Mouse (Mus musculus) central nervous system, embryonic 14 days (tissue): ENCODE data around the gene Camsap1. TPM values are rescaled to one million over a fixed set of nuclear protein-coding genes. Genes with fewer than 3 reads are reported as not detected.

Source experiments
- polyA plus RNA-seq: library from polyadenylated mRNA; depleted of rRNA; stranded (reverse); fragments of >200 nt; gene quantifications from 2 replicates; pipeline ENCODE4 v1.2.3, GENCODE M21; 2012; rRNA removed

Camsap1 gene
- polyA plus RNA-seq = 47.5 and 49.6 TPM in 2 replicates

DNA sequence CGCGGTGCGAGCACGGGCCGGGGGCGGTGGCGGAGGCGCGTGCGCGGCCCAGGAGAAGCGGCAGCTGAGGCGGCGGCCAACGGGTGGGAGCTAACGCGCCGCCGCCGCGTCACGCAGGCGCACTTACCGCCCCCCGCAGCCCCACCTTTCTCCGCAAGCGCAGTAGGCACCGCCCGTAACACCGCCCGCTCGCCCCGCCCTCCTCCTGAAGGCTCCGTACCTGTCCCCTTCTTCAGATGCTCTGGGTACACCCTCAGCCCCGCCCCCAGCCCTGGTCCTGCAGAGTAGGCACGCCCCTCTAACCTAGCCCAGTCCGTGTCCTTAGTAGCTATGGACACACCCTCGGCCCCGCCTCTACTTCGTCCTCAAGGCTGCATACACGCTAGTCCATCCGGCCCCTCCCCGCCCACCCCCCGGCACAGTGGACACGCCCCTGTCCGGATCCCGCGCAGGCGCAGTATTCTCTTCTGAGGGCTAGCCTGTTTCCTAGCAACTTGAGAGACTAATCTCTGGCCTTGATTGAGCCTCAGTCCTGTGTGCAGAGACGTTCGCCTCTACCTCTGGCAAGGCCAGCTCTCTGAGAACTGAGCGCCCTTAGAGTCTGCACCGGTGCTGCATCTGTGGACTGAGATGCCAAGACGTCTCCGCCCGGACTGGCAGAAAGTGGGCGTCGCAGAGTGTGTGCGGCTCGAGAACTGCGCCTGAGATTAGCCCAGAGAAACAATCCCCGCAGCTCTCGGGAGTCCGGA is at the start of gene Camsap1:
TSS of gene Camsap1 (minus strand) at position 124 of the 749 bp plus-strand sequence.

DNA sequence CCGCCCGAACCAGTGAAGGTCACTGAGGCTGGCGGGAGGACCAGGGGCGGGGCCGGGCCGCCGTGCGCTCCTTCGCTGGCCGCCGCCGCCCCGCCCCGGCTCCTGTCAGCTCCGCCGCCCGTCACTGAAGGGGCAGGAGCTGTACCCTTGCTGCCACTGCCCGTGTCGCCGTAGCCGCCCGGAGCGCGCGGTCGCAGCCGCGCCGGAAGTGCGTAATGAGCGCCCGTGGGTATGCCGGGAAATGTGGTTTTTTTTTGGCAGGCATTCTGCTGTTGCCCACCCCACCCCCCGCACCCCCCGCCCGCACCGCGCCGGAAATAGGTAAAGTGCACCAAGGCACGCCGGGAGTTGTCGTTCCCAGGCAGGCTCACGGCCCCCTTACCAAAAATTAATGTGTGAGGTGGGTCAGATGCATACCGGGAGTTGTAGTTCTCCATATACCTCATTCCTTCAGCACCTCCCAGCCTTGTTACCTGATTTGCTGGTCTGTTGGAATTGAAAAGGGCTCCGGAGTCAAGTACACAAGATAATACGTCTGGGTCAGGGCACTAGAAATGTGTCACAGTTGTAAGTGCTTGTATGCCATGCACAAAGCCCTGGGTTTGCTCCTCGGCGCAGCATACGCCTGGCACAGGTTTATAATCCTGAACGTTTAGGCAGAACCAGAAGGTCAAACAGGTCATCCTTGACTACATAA is 38.6 kb upstream of the Camsap1 start, which contains the start of gene Ubac1:
TSS of gene Ubac1 (minus strand) at position 187 of the 697 bp plus-strand sequence.

Other genes with a start within 250 kb of the Camsap1 start
- gene Obp2b, start 246.3 kb downstream of the Camsap1 start, polyA plus RNA-seq = not detected in 2 replicates
- not detected in 2 replicates for gene Lcn3, start 217.7 kb downstream of the Camsap1 start, polyA plus RNA-seq
- not detected in 2 replicates for gene Lcn11, start 206.3 kb downstream of the Camsap1 start, polyA plus RNA-seq
- gene Gm13539, start 201.0 kb downstream of the Camsap1 start, polyA plus RNA-seq = not detected in 2 replicates
- gene Glt6d1, start 167.4 kb downstream of the Camsap1 start, polyA plus RNA-seq = not detected in 2 replicates
- gene Lcn9, start 160.1 kb downstream of the Camsap1 start, polyA plus RNA-seq = not detected in 2 replicates
- not detected in 2 replicates for gene Sohlh1, start 136.0 kb downstream of the Camsap1 start, polyA plus RNA-seq
- gene Kcnt1, start 119.5 kb downstream of the Camsap1 start, polyA plus RNA-seq = 50.7 and 54.5 TPM in 2 replicates
- 91.3 and 92.9 TPM in 2 replicates for gene Ubac1, start 38.5 kb upstream of the Camsap1 start, polyA plus RNA-seq
- gene Nacc2, start 139.9 kb upstream of the Camsap1 start, polyA plus RNA-seq = 8.8 and 9.2 TPM in 2 replicates
- 1.4 and 3.3 TPM in 2 replicates for gene Lhx3, start 225.0 kb upstream of the Camsap1 start, polyA plus RNA-seq